Mouse (Mus musculus): ENCODE measurements at regions not wholly inside any gene's neighbourhood (a gene's known extent, or its start where the extent isn't known, plus 50 kb on each side); places are given as distances from the start of the nearest gene placed in this dataset.

DNA sequence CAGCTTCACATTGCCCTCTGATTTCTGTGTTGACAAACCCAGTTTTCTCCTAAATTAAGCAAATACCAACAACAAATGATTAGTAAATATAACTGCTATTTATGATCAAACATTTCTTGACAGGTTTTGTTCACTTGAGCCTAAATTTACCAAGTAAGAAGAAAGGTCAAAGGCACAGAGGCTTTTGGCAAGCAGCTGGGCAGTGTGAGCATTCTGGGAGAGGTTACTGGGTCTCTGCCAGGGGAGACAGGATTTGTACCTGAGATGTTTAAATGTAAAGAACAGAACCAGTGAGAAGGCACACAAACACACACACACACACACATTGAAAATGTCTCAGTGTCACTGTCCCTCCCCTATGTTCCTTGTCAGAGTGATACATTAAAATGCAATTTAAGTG, 367.0 kb upstream of the Nr2f2 start:
- Histone ChIP-seq H3K36me3 (no peaks in the 10 kb centered on the region), H3K4me1 (no peaks in the 10 kb centered on the region), H3K27ac (replicated peaks) (no peak overlapping the region), H3K9me3 (replicated peaks) (no peaks in the 10 kb centered on the region; the same call in 1 of the 2 replicates), H3K4me3 (no peak overlapping the region), H3K27me3 (ENCODE audit: low read depth, poor library complexity, severe bottlenecking) (no peaks in the 10 kb centered on the region)
- DNase-seq (ENCODE audit: low spot score) = no peak

GRCm38 (mm10) chr7:70729896-70730295, 363.4 kb upstream of the Nr2f2 start:
- Histone ChIP-seq H3K4me3 (no peak overlapping the region), H3K36me3 (no peaks in the 10 kb centered on the region), H3K27ac (replicated peaks) (no peak overlapping the region), H3K9me3 (replicated peaks) (no peaks in the 10 kb centered on the region), H3K27me3 (ENCODE audit: low read depth, poor library complexity, severe bottlenecking) (no peaks in the 10 kb centered on the region), H3K4me1 (no peaks in the 10 kb centered on the region)
- DNase-seq (ENCODE audit: low spot score) = no peak
- 94% methylated on average over 8 of the region's 8 CpGs for WGBS

GRCm38 (mm10) chr7:70718149-70718765, 351.7 kb upstream of the Nr2f2 start:
- no peak overlapping the region for H3K27ac ChIP-seq (replicated peaks)
- H3K4me3 ChIP-seq = no peak overlapping the region
- no peak for DNase-seq (ENCODE audit: low spot score)
- WGBS = 85% methylated on average over 18 of the region's 18 CpGs
- no peaks in the 10 kb centered on the region for H3K36me3 ChIP-seq
- H3K27me3 ChIP-seq (ENCODE audit: low read depth, poor library complexity, severe bottlenecking) = 0 out of 2 replicates have a peak, but pooled peaks cover 8% of the 10 kb centered on the region
- no peaks in the 10 kb centered on the region for H3K9me3 ChIP-seq (replicated peaks)
- no peaks in the 10 kb centered on the region for H3K4me1 ChIP-seq

- no peak for DNase-seq (ENCODE audit: low spot score)
- H3K36me3 ChIP-seq = no peaks in the 10 kb centered on the region
- H3K9me3 ChIP-seq (replicated peaks) = no peaks in the 10 kb centered on the region
- H3K4me3 ChIP-seq = no peak overlapping the region
- no peak overlapping the region for H3K27ac ChIP-seq (replicated peaks)
- 0 out of 2 replicates have a peak, but pooled peaks cover 8% of the 10 kb centered on the region for H3K27me3 ChIP-seq (ENCODE audit: low read depth, poor library complexity, severe bottlenecking)
- H3K4me1 ChIP-seq = no peaks in the 10 kb centered on the region
- WGBS = 95% methylated on average over 3 of the region's 3 CpGs
Measured at GRCm38 (mm10) chr7:70717608-70718007, 351.1 kb upstream of the Nr2f2 start.

GRCm38 (mm10) chr7:70716811-70717458, 350.4 kb upstream of the Nr2f2 start:
- WGBS = 86% methylated on average over 4 of the region's 4 CpGs
- Histone ChIP-seq H3K4me1 (no peaks in the 10 kb centered on the region), H3K27ac (replicated peaks) (no peak overlapping the region), H3K27me3 (ENCODE audit: low read depth, poor library complexity, severe bottlenecking) (0 out of 2 replicates have a peak, but pooled peaks cover 8% of the 10 kb centered on the region), H3K9me3 (replicated peaks) (no peaks in the 10 kb centered on the region), H3K36me3 (no peaks in the 10 kb centered on the region), H3K4me3 (no peak overlapping the region)
- DNase-seq (ENCODE audit: low spot score) = no peak

GRCm38 (mm10) chr7:70712141-70712540, 345.6 kb upstream of the Nr2f2 start:
- no peak overlapping the region for H3K4me3 ChIP-seq
- no peaks in the 10 kb centered on the region for H3K36me3 ChIP-seq
- WGBS = 89% methylated on average over 6 of the region's 6 CpGs
- no peaks in the 10 kb centered on the region for H3K9me3 ChIP-seq (replicated peaks)
- DNase-seq (ENCODE audit: low spot score) = no peak
- H3K27ac ChIP-seq (replicated peaks) = no peak overlapping the region
- no peaks in the 10 kb centered on the region for H3K27me3 ChIP-seq (ENCODE audit: low read depth, poor library complexity, severe bottlenecking)
- H3K4me1 ChIP-seq = no peaks in the 10 kb centered on the region

GRCm38 (mm10) chr7:70706281-70706680, 339.7 kb upstream of the Nr2f2 start:
- no peaks in the 10 kb centered on the region for H3K9me3 ChIP-seq (replicated peaks)
- WGBS = 79% methylated on average over 9 of the region's 9 CpGs
- H3K27ac ChIP-seq (replicated peaks) = no peak overlapping the region
- H3K4me1 ChIP-seq = no peaks in the 10 kb centered on the region
- H3K27me3 ChIP-seq (ENCODE audit: low read depth, poor library complexity, severe bottlenecking) = no peaks in the 10 kb centered on the region
- H3K4me3 ChIP-seq = no peak overlapping the region
- H3K36me3 ChIP-seq = no peaks in the 10 kb centered on the region
- no peak for DNase-seq (ENCODE audit: low spot score)

- no peaks in the 10 kb centered on the region for H3K27me3 ChIP-seq (ENCODE audit: low read depth, poor library complexity, severe bottlenecking)
- H3K9me3 ChIP-seq (replicated peaks) = no peaks in the 10 kb centered on the region
- WGBS = 91% methylated on average over 1 of the region's 1 CpGs
- no peak for DNase-seq (ENCODE audit: low spot score)
- peaks cover 3% of the 10 kb centered on the region; the same call in 1 of the 2 replicates for H3K4me1 ChIP-seq
- no peak overlapping the region for H3K4me3 ChIP-seq
- H3K27ac ChIP-seq (replicated peaks) = no peak overlapping the region
- H3K36me3 ChIP-seq = no peaks in the 10 kb centered on the region
Measured at GRCm38 (mm10) chr7:70703784-70704183, 337.2 kb upstream of the Nr2f2 start.

DNA sequence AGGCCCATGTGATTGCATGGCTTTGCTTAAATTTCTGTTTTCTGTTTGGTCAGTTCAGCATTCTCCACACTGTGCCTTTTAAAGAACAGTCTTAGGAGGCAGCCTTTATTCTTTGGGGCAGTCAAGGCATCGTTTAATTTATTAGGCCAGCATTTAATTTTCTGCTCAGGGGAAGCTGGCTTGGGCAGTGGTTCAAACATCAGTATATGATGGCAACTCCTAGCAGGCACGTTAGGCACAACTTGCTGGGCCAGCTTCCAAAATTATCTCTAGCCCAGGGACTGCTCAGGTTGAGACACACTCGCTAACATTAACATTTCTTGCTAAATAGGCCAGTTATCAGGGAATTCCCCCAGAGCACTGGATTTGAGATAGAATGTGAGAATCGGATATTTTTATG, 333.9 kb upstream of the Nr2f2 start:
- no peak for DNase-seq (ENCODE audit: low spot score)
- peaks cover 3% of the 10 kb centered on the region; the same call in 1 of the 2 replicates for H3K4me1 ChIP-seq
- 89% methylated on average over 4 of the region's 4 CpGs for WGBS
- H3K27me3 ChIP-seq (ENCODE audit: low read depth, poor library complexity, severe bottlenecking) = no peaks in the 10 kb centered on the region
- no peaks in the 10 kb centered on the region for H3K9me3 ChIP-seq (replicated peaks)
- no peak overlapping the region for H3K27ac ChIP-seq (replicated peaks)
- H3K36me3 ChIP-seq = no peaks in the 10 kb centered on the region
- H3K4me3 ChIP-seq = no peak overlapping the region

- H3K4me3 ChIP-seq = no peak overlapping the region
- no peak overlapping the region for H3K27ac ChIP-seq (replicated peaks)
- no peaks in the 10 kb centered on the region for H3K36me3 ChIP-seq
- no peaks in the 10 kb centered on the region for H3K27me3 ChIP-seq (ENCODE audit: low read depth, poor library complexity, severe bottlenecking)
- no peaks in the 10 kb centered on the region for H3K9me3 ChIP-seq (replicated peaks)
- peak; percentile 12 for DNase-seq (ENCODE audit: low spot score)
- 63% methylated on average over 2 of the region's 2 CpGs for WGBS
- H3K4me1 ChIP-seq = peaks cover 3% of the 10 kb centered on the region; the same call in 1 of the 2 replicates
Measured at GRCm38 (mm10) chr7:70699391-70699790, 332.9 kb upstream of the Nr2f2 start.

- no peak overlapping the region for H3K27ac ChIP-seq (replicated peaks)
- H3K4me3 ChIP-seq = no peak overlapping the region
- no peaks in the 10 kb centered on the region for H3K36me3 ChIP-seq
- WGBS = 65% methylated on average over 2 of the region's 2 CpGs
- H3K4me1 ChIP-seq = peaks cover 3% of the 10 kb centered on the region; the same call in 1 of the 2 replicates
- peak; percentile 9 for DNase-seq (ENCODE audit: low spot score)
- no peaks in the 10 kb centered on the region for H3K9me3 ChIP-seq (replicated peaks)
- H3K27me3 ChIP-seq (ENCODE audit: low read depth, poor library complexity, severe bottlenecking) = no peaks in the 10 kb centered on the region
Measured at GRCm38 (mm10) chr7:70698986-70699385, 332.5 kb upstream of the Nr2f2 start.

- Histone ChIP-seq H3K27me3 (ENCODE audit: low read depth, poor library complexity, severe bottlenecking) (no peaks in the 10 kb centered on the region), H3K36me3 (no peaks in the 10 kb centered on the region), H3K4me1 (no peaks in the 10 kb centered on the region), H3K27ac (replicated peaks) (no peak overlapping the region), H3K9me3 (replicated peaks) (no peaks in the 10 kb centered on the region), H3K4me3 (no peak overlapping the region)
- 86% methylated on average over 4 of the region's 4 CpGs for WGBS
- DNase-seq (ENCODE audit: low spot score) = no peak
Measured at GRCm38 (mm10) chr7:70692160-70692559, 325.6 kb upstream of the Nr2f2 start.

- Histone ChIP-seq H3K27ac (replicated peaks) (no peak overlapping the region), H3K27me3 (ENCODE audit: low read depth, poor library complexity, severe bottlenecking) (no peaks in the 10 kb centered on the region), H3K4me3 (no peak overlapping the region), H3K9me3 (replicated peaks) (no peaks in the 10 kb centered on the region), H3K4me1 (no peaks in the 10 kb centered on the region), H3K36me3 (no peaks in the 10 kb centered on the region)
- no peak for DNase-seq (ENCODE audit: low spot score)
- WGBS = 92% methylated on average over 7 of the region's 7 CpGs
Measured at GRCm38 (mm10) chr7:70690845-70691244, 324.3 kb upstream of the Nr2f2 start.
